Mouse (Mus musculus): ENCODE results near the gene Dnajc24.

DNA sequence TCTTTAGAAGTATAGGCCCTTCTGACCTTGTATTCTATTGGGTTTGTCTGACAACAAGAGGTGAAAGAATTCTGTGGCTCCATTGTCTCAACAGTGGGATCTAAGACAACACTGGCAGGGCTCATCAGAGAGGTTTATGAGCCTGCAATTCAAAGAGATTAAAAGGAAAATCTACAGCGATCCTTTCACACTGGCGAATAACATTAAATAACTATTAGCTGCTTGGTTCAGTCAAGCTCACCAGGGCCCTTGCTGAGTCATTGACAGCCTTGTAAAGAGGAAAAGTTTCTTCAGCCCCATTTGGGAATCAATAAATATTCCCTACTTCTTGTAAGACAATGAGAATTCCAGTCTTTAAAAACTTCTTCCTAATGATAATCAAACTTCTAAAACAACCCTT, 29.4 kb downstream of the Dnajc24 start:
- TF ChIP-seq CTCF (IDR thresholded peaks at IDR 0.05; ENCODE audit: borderline replicate concordance, insufficient read depth, low read depth, low read length) (no peak), POLR2A (IDR thresholded peaks at IDR 0.05; ENCODE audit: borderline replicate concordance, insufficient read depth, low read length) (no peak)

Measured in cerebellum, adult 2 months (tissue).